Mouse (Mus musculus) urinary bladder, postnatal 10 days (tissue): Measurements from ENCODE around the gene Bglap.
A peak's percentile ranks its signal among the peaks of the same experiment; 100 is the strongest.

Source experiments
- DNase-seq: peaks from one replicate; pipeline ENCODE4 v3.0.0; 2022; ENCODE audit warnings: low spot score

Bglap gene

DNA sequence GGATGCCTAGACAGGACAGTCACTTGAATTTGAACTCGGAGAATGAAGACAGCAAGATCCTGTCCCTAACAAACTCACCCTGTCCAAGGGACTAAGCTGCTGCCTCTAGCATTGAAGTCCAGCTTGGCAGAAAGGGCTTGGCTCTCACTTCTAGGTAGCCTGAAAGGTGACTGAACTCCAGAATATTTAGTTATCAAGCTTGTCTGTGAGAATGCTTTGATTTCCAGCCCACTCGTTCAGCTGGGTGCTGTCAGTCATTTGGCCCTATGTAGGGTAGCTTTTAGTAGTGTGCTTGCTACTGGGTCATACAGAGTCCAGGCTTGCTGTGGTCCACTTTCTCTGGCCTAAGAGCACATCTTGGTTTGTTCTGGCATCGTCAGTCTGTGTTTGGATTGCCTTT is 45.3 kb downstream of the Bglap start:
- no peak for DNase-seq

DNA sequence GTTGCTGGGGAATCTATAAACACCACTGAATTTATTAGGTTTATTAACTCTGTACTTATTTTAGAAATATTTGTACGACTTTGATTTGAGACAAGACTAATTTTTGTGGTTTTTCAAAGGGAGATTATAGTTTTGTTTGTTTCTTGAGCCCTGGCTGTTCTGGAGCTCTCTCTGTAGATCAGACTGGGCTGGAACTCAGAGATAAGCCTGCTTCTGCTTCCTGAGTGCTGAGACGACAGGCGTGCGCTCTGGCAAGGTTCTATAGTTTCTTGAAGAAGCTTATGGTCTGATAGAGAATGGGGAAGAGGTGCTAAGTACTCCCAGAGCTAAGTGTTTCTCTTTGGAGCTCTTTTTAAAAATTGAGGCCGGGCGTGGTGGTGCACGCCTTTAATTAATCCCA is 45.9 kb downstream of the Bglap start:
- no peak for DNase-seq

DNA sequence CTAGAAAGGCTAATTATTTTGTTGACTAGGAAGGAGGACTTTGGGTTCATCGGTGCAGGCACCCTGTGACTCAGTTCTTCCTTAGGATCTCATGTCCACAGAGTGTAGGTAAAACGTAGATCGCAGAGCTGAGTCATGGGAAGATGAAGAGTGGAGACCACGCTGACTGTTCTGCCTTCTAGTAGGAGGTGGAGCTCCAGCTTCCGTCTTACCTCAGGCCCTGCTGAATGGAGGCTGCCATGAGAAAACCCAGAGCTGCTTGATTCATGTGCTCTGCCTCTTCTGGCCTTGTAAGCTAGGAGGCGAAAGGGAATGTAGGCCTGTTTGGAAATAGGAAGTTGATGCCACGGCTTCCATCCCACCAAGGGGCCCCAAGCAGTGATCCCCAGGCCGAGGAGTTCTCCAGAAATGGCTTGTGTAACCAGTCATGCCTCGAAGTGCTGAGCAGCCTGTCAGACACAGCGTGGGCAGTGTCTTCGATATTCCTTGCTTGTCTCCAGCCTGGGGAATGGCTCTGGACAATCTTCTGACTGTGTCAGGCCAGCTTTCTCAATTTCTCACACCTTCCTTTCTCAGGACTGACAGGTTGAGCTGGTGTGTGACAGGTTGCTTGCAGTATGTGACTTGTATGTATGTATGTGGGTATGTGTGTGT is 46.8 kb downstream of the Bglap start:
- DNase-seq = no peak

DNA sequence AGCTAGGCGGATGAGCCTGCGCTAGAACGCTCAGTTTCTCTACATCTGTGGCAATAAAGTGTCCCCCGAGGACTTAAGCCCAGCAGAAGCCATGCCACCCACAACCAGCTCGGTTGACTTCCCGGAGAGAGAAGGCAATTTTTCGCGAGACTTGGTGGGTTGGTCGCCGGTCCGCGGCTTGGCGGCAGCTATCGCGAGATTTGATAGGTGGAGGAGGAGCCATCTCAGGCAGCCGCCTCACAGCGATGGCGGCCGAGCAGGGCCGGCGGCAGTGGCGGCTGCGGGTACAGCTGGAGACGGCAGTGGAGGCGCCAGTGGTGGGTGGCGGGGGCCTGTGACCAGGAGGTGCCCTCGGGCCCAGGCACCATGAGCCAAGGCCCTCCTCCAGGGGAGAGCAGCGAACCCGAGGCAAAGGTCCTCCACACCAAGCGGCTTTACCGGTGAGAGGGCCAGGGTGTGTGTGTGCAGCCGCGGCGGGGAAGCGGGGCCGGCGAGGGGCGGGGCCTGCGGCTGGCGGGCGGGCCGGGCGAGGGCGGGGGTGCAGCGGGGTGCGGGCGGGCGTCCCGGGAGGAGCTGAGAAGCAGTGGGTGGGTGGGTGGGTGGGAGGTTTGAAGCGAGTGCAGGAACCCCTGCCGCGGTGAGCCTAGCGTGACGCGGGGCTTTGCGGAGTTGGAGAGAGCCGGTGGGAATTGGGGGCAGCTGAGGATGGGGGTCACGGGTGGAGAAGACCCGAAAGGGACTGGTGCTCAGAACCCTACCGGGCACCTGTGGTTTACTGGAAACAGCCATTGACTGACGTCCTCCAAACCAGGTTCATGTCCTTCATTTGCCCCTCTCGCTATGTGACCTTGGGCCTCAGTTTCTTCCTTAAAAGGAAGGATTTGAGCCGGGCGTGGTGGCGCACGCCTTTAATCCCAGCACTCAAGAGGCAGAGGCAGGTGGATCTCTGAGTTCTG is 47.9 kb downstream of the Bglap start, which contains the start of the genes Tmem79 and Smg5:
Gene Tmem79, minus strand, starts transcription at position 91 of the 956 bp plus-strand sequence.
Gene Smg5, plus strand, starts transcription at position 203 of the 956 bp plus-strand sequence.
- peak; percentile 91 for DNase-seq

DNA sequence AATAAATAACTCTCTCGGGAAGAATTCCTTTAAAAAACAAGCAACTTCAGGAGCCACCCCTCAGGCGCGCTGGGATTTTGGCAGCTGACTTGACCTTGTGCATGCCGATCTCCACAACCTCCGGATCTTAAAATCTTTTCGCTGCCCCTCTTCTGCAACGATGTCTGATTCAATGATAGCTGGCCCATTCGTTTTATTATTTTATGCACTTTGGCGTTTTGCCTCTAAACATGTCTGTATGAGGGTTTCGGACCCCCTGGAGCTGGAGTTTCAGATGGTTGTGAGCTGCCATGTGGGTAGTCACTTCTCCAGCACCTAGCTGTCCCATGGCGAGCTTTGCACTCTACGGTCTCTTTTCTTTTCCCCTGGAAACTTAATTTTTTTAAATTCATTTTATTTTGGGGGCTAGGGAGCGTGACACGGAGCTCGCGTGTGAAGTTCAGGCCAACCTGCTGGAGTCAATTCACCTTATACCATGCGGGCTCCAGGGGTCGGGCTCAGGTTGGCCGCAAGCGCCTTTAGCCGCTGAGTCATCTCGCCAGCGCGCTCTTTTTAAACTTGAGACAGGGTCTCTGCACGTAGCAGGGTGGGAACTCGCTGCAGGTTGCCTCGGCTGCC is 48.7 kb downstream of the Bglap start:
- no peak for DNase-seq

DNA sequence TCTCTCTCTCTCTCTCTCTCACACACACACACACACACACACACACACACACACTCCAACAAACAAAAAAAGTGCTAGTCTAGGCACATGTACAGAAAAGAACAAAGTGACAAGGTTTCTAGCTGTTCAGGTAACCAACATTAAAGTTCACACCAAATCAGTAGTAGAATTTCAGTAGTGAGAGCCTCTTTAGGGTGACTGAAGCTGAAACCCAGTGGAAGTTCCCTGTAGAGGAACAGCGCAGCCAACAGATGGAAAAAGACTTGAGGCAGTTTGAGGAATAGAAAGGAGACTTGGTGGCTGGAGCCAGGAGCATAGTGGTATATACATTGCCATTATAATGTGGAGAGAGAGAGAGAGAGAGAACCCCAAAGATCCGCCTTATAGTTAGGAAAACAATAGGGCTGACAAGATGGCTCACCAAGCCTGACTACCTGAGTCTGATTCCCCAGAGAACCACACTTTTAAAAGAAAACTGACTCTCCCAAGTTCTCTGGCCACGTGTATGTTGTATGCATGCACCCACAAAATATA is 49.3 kb downstream of the Bglap start:
- DNase-seq = no peak

DNA sequence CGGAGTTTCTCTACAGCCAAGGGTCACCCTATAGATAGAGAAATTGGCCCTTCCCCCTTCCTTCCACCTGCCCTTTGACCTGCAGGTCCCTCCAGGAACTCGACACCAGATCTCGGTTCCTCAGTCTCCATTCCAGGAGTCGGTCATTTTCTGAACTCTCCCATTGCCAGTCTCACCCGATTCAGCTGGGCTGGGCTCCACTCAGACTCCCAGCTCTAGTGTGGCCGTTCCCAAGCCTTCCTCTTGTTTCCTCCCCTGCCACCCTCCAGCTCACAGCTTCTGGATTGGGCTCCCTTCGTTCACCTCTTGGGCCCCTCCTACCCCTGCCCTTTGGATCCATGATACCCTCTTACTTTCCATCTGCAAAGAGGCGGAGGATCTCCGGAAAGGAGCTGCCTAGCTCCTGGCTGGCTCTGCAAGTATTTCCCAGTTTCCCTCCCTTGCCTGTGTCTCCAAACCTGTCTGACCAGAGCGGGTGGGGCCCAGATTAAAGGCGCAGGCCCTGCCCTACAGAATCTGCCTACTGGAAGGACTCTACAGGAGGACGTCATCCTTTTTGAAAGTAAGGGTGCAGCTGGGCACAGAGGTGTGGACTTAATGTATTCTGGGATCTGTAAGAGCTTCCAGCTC is 50.1 kb downstream of the Bglap start:
- DNase-seq = no peak
